Mouse (Mus musculus): ENCODE data around the gene Stradb. TPM values are rescaled to one million over a fixed set of nuclear protein-coding genes. Genes with fewer than 3 reads are reported as not detected.

The Stradb gene
- total RNA-seq, 1 experiment: 2.7 TPM

DNA sequence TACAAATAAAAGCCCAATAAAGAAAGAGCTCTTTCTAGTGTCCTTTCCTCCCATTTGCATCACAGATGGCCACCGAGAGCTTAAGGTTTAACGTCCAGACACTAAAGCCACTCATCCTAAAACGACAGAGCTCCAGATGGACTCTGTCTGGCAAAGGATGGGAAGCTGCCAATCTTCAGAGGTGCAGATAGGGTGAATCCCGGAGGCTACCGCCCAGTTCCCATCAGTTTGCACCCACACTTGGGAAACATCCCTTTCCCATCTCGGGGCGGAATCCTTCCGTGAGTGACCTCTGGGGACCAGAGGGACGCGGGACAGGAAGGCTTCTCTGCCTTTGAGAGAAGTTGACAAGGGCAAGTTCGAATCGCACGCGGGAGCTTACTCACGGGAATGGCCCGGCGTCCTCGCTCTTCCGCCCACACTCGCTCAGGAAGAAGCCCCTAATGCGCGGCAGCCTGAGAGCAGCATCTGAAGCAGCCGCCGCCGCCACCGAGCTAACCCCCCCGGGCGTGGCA is 414 bp upstream of the Stradb start:
- Histone ChIP-seq H3K4me3 (ENCODE audit: insufficient read depth in 1 of 2, low read depth in 1 of 2, low read length in 2 of 2, poor library complexity in 1 of 2, severe bottlenecking in 1 of 2) (peak overlapping the region; percentile 87 to 93), H3K9ac (ENCODE audit: insufficient read depth, low read depth, low read length, poor library complexity, severe bottlenecking) (peak overlapping the region; percentile 78), H3K36me3 (ENCODE audit: control insufficient read depth, insufficient read depth, low read length, poor library complexity, severe bottlenecking) (no peaks in the 10 kb centered on the region), H3K9me3 (ENCODE audit: control insufficient read depth, insufficient read depth, low read depth, low read length) (no peaks in the 10 kb centered on the region), H3K4me1 (ENCODE audit: control insufficient read depth in 2 of 2, insufficient read depth in 2 of 2, low read length in 2 of 2, poor library complexity in 1 of 2) (no peaks in the 10 kb centered on the region; a peak in 2 of 4 replicates), H3K27ac (ENCODE audit: insufficient read depth, low read depth, low read length, poor library complexity, severe bottlenecking) (no peak overlapping the region)
- TF ChIP-seq ZC3H11A (IDR thresholded peaks at IDR 0.05; ENCODE audit: borderline replicate concordance, low read depth, low read length) (no peak), MAFK (IDR thresholded peaks at IDR 0.05; ENCODE audit: insufficient read depth, low read depth, low read length) (no peak), HCFC1 (IDR thresholded peaks at IDR 0.05; ENCODE audit: borderline replicate concordance, insufficient read depth, low read length) (no peak), ZNF384 (IDR thresholded peaks at IDR 0.05; ENCODE audit: low read depth, low read length) (no peak), CHD2 (IDR thresholded peaks at IDR 0.05; ENCODE audit: low read depth, low read length) (no peak)
- DNase-seq (ENCODE audit: low read depth, low spot score): no peak
- in situ Hi-C loops (cut with MboI; ENCODE audit: low sequenced_read_pairs in 2 of 2, unreplicated experiment in 2 of 2): no loop called here

DNA sequence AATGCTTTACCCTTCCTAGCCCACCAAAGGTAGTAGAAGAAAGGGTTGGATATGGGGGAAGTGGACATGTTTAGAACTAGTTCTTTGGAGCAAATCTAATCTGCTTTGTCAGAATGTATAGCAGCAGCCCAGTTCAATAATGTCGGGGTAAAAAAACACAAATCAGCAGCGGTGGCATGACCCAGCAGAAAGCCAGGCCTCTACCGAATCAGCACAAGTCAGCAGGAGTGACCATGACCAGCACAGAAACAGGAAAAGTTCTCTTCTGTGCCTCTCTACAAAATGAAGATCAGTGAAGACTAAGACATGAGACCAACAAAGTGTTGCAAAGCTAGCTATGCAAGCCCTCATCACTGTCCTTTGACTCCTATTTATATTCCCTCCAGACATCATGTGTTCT is 9.0 kb downstream of the Stradb start:
- no peaks in the 10 kb centered on the region for H3K9me3 ChIP-seq (ENCODE audit: control insufficient read depth, insufficient read depth, low read depth, low read length)
- H3K9ac ChIP-seq (ENCODE audit: insufficient read depth, low read depth, low read length, poor library complexity, severe bottlenecking): no peak overlapping the region
- H3K4me3 ChIP-seq (ENCODE audit: insufficient read depth in 1 of 2, low read depth in 1 of 2, low read length in 2 of 2, poor library complexity in 1 of 2, severe bottlenecking in 1 of 2): no peak overlapping the region
- no peaks in the 10 kb centered on the region for H3K36me3 ChIP-seq (ENCODE audit: control insufficient read depth, insufficient read depth, low read length, poor library complexity, severe bottlenecking)
- no peak for DNase-seq (ENCODE audit: low read depth, low spot score)
- no peak overlapping the region for H3K27ac ChIP-seq (ENCODE audit: insufficient read depth, low read depth, low read length, poor library complexity, severe bottlenecking)
- TF ChIP-seq ZC3H11A (IDR thresholded peaks at IDR 0.05; ENCODE audit: borderline replicate concordance, low read depth, low read length) (no peak), MAFK (IDR thresholded peaks at IDR 0.05; ENCODE audit: insufficient read depth, low read depth, low read length) (no peak), ZNF384 (IDR thresholded peaks at IDR 0.05; ENCODE audit: low read depth, low read length) (no peak), CHD2 (IDR thresholded peaks at IDR 0.05; ENCODE audit: low read depth, low read length) (no peak), HCFC1 (IDR thresholded peaks at IDR 0.05; ENCODE audit: borderline replicate concordance, insufficient read depth, low read length) (no peak)
- in situ Hi-C loops (cut with MboI; ENCODE audit: low sequenced_read_pairs in 2 of 2, unreplicated experiment in 2 of 2): no loop called here
- no peaks in the 10 kb centered on the region for H3K4me1 ChIP-seq (ENCODE audit: control insufficient read depth in 2 of 2, insufficient read depth in 2 of 2, low read length in 2 of 2, poor library complexity in 1 of 2)

DNA sequence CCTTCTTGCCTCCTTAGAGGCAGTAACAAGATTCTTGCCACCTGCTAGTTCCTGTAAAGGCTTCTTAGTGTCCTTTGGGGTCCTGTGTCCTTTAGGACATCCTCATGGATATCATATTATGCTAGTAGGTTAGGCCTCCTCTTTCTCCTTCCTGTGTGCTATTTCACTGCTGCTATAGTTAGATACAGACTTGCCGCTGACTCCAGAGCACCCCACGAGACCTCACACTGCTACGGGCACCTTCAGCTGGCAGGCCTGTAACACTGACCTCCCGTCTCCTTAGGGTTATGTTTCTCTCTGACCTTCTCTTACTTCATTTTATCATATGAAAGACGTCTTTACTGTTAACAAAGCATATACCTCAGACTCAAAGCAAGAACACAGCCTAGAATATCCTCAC is 11.3 kb downstream of the Stradb start:
- Histone ChIP-seq H3K4me3 (ENCODE audit: insufficient read depth in 1 of 2, low read depth in 1 of 2, low read length in 2 of 2, poor library complexity in 1 of 2, severe bottlenecking in 1 of 2) (no peak overlapping the region), H3K9ac (ENCODE audit: insufficient read depth, low read depth, low read length, poor library complexity, severe bottlenecking) (no peak overlapping the region), H3K4me1 (ENCODE audit: control insufficient read depth in 2 of 2, insufficient read depth in 2 of 2, low read length in 2 of 2, poor library complexity in 1 of 2) (no peaks in the 10 kb centered on the region), H3K9me3 (ENCODE audit: control insufficient read depth, insufficient read depth, low read depth, low read length) (no peaks in the 10 kb centered on the region), H3K36me3 (ENCODE audit: control insufficient read depth, insufficient read depth, low read length, poor library complexity, severe bottlenecking) (no peaks in the 10 kb centered on the region), H3K27ac (ENCODE audit: insufficient read depth, low read depth, low read length, poor library complexity, severe bottlenecking) (no peak overlapping the region)
- in situ Hi-C loops (cut with MboI; ENCODE audit: low sequenced_read_pairs in 2 of 2, unreplicated experiment in 2 of 2): no loop called here
- TF ChIP-seq ZNF384 (IDR thresholded peaks at IDR 0.05; ENCODE audit: low read depth, low read length) (no peak), HCFC1 (IDR thresholded peaks at IDR 0.05; ENCODE audit: borderline replicate concordance, insufficient read depth, low read length) (no peak), ZC3H11A (IDR thresholded peaks at IDR 0.05; ENCODE audit: borderline replicate concordance, low read depth, low read length) (no peak), MAFK (IDR thresholded peaks at IDR 0.05; ENCODE audit: insufficient read depth, low read depth, low read length) (no peak), CHD2 (IDR thresholded peaks at IDR 0.05; ENCODE audit: low read depth, low read length) (no peak)
- DNase-seq (ENCODE audit: low read depth, low spot score): no peak

DNA sequence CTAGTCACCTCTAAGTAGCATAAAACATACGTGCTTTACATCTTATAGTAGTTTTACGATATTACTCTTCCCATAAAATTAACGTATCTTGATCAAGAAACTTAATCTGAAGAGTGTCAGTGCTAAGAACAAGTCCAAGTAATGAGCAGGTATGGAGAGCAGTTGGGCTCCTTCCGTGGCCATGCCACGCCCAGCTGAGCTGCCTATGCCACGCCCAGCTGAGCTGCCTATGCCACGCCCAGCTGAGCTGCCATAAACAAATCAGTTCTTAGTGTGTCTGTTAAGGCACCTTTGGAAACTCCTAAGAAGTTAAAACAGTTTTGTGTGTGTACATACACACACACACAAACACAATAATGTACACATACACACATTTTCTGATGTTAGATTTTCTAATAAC is 19.8 kb downstream of the Stradb start:
- no peak overlapping the region for H3K4me3 ChIP-seq (ENCODE audit: insufficient read depth in 1 of 2, low read depth in 1 of 2, low read length in 2 of 2, poor library complexity in 1 of 2, severe bottlenecking in 1 of 2)
- in situ Hi-C loops (cut with MboI; ENCODE audit: low sequenced_read_pairs in 2 of 2, unreplicated experiment in 2 of 2): no loop called here
- H3K9ac ChIP-seq (ENCODE audit: insufficient read depth, low read depth, low read length, poor library complexity, severe bottlenecking): no peak overlapping the region
- H3K9me3 ChIP-seq (ENCODE audit: control insufficient read depth, insufficient read depth, low read depth, low read length): no peaks in the 10 kb centered on the region
- H3K4me1 ChIP-seq (ENCODE audit: control insufficient read depth in 2 of 2, insufficient read depth in 2 of 2, low read length in 2 of 2, poor library complexity in 1 of 2): peaks cover 0 to 1% of the 10 kb centered on the region in 2 experiments; a peak in 1 of 4 replicates
- H3K27ac ChIP-seq (ENCODE audit: insufficient read depth, low read depth, low read length, poor library complexity, severe bottlenecking): no peak overlapping the region
- no peak for DNase-seq (ENCODE audit: low read depth, low spot score)
- no peaks in the 10 kb centered on the region for H3K36me3 ChIP-seq (ENCODE audit: control insufficient read depth, insufficient read depth, low read length, poor library complexity, severe bottlenecking)
- TF ChIP-seq HCFC1 (IDR thresholded peaks at IDR 0.05; ENCODE audit: borderline replicate concordance, insufficient read depth, low read length) (no peak), MAFK (IDR thresholded peaks at IDR 0.05; ENCODE audit: insufficient read depth, low read depth, low read length) (no peak), ZC3H11A (IDR thresholded peaks at IDR 0.05; ENCODE audit: borderline replicate concordance, low read depth, low read length) (no peak), CHD2 (IDR thresholded peaks at IDR 0.05; ENCODE audit: low read depth, low read length) (no peak), ZNF384 (IDR thresholded peaks at IDR 0.05; ENCODE audit: low read depth, low read length) (no peak)

All from ES-E14 (cell line).